Mouse (Mus musculus) brain, embryonic 14.5 days (tissue): ENCODE results near the gene Cipc.

Experiments used
- CTCF ChIP-seq: fragments of 200-500 bp; IDR thresholded peaks from 2 replicates; pipeline ENCODE4 v1.5.1; 2012; ENCODE audit warnings: inconsistent platforms, mild to moderate bottlenecking, moderate library complexity, borderline replicate concordance; ENCODE audit not compliant: insufficient read depth, insufficient read length; ENCODE audit errors: extremely low read depth
- POLR2A ChIP-seq: fragments of 200-500 bp; IDR thresholded peaks from 2 replicates; pipeline ENCODE4 v1.6.1; 2012; ENCODE audit warnings: mild to moderate bottlenecking, inconsistent platforms, borderline replicate concordance; ENCODE audit not compliant: poor library complexity, insufficient read depth, insufficient read length, severe bottlenecking; ENCODE audit errors: extremely low read depth

- TF ChIP-seq CTCF (no peak), POLR2A (no peak)
These were observed 9.1 kb downstream of the Cipc start for GRCm38 (mm10) chr12:86955894-86956293.
